Mouse (Mus musculus) right cerebral cortex, postnatal 10 days (tissue): Measurements from ENCODE around the gene Mafk.
A peak's percentile ranks its signal among the peaks of the same experiment; 100 is the strongest.

Source experiments
- DNase-seq, 2 experiments: peaks; one replicate each; pipeline ENCODE4 v3.0.0; 2021; ENCODE audit warnings: low spot score in 2 of 2

Gene Mafk

GRCm38 (mm10) chr5:139796001-139796620, 4.8 kb downstream of the Mafk start:
- DNase-seq, result no peak

GRCm38 (mm10) chr5:139796900-139797299, 5.6 kb downstream of the Mafk start:
- peak in 1 of 2 experiments; percentile 66 for DNase-seq

- DNase-seq, result peak; percentile 92 to 94
These were observed 6.3 kb downstream of the Mafk start for GRCm38 (mm10) chr5:139797473-139798167.

- DNase-seq, result no peak
These were observed 7.0 kb downstream of the Mafk start for GRCm38 (mm10) chr5:139798168-139798900.

GRCm38 (mm10) chr5:139799041-139799440, 7.7 kb downstream of the Mafk start:
- no peak for DNase-seq

- no peak for DNase-seq
These were observed 8.7 kb downstream of the Mafk start for GRCm38 (mm10) chr5:139799801-139800590.

GRCm38 (mm10) chr5:139801231-139801630, 9.9 kb downstream of the Mafk start:
- DNase-seq, result no peak

GRCm38 (mm10) chr5:139801880-139802279, 10.6 kb downstream of the Mafk start:
- DNase-seq, result no peak

- DNase-seq, result no peak
These were observed 11.9 kb downstream of the Mafk start for GRCm38 (mm10) chr5:139803165-139803564.

- peak in 1 of 2 experiments; percentile 68 for DNase-seq
These were observed 12.3 kb downstream of the Mafk start for GRCm38 (mm10) chr5:139803601-139804102.

GRCm38 (mm10) chr5:139804107-139804551, 12.8 kb downstream of the Mafk start:
- DNase-seq, result no peak

GRCm38 (mm10) chr5:139804573-139805111, 13.3 kb downstream of the Mafk start:
- DNase-seq, result no peak

- DNase-seq, result no peak
These were observed 14.6 kb downstream of the Mafk start for GRCm38 (mm10) chr5:139805924-139806323.

- DNase-seq, result no peak
These were observed 18.1 kb downstream of the Mafk start for GRCm38 (mm10) chr5:139809397-139809796.

GRCm38 (mm10) chr5:139811677-139812397, 20.5 kb downstream of the Mafk start:
- DNase-seq, result no peak

GRCm38 (mm10) chr5:139812398-139813125, 21.2 kb downstream of the Mafk start:
- no peak for DNase-seq

- no peak for DNase-seq
These were observed 21.8 kb downstream of the Mafk start for GRCm38 (mm10) chr5:139813126-139813490.

GRCm38 (mm10) chr5:139813963-139814381, 22.7 kb downstream of the Mafk start:
- DNase-seq, result no peak

- no peak for DNase-seq
These were observed 24.7 kb downstream of the Mafk start for GRCm38 (mm10) chr5:139815964-139816363.

- DNase-seq, result no peak
These were observed 25.1 kb downstream of the Mafk start for GRCm38 (mm10) chr5:139816445-139816844.
